Mouse (Mus musculus) stomach, postnatal 0 days (tissue): Measurements from ENCODE around the gene Nckap5l.

Experiments
- CTCF ChIP-seq: IDR thresholded peaks from 2 replicates; pipeline ENCODE4 v1.5.1; 2016; ENCODE audit warnings: antibody characterized with exemption, low read depth, mild to moderate bottlenecking, moderate library complexity
- EP300 ChIP-seq: optimal IDR thresholded peaks from 2 replicates; pipeline ENCODE3; 2016; ENCODE audit warnings: antibody characterized with exemption

GRCm38 (mm10) chr15:99423884-99424283 lies 33.7 kb downstream of the Nckap5l start:
- TF ChIP-seq CTCF (no peak), EP300 (no peak)
